Mouse (Mus musculus) liver, adult 2 months (tissue): ENCODE measurements around the gene Dctn1.

ENCODE experiments used
- CTCF ChIP-seq: fragments of 200-500 bp; IDR thresholded peaks from 2 replicates; pipeline ENCODE4 v1.5.1; 2011; ENCODE audit warnings: low read depth, low read length, control low read depth
- POLR2A ChIP-seq: fragments of 200-500 bp; IDR thresholded peaks from 2 replicates; pipeline ENCODE4 v1.6.1; 2011; ENCODE audit warnings: low read length, control low read depth; ENCODE audit not compliant: insufficient read depth; ENCODE audit errors: extremely low read depth

GRCm38 (mm10) chr6:83121863-83122710 is 43.6 kb upstream of the Dctn1 start:
- TF ChIP-seq POLR2A = no peak
- TF ChIP-seq CTCF = no peak
